Mouse (Mus musculus): ENCODE measurements at regions not wholly inside any gene's neighbourhood (a gene's known extent, or its start where the extent isn't known, plus 50 kb on each side); places are given as distances from the start of the nearest gene placed in this dataset.
A peak's percentile ranks its signal among the peaks of the same experiment; 100 is the strongest.
"Not testable (repeated sequence)": the region's sequence is repeated elsewhere in the genome, so short reads cannot be mapped to it uniquely, and the experiment has no call there.

GRCm38 (mm10) chr14:36155757-36156156, 61.0 kb downstream of the 4930474N05Rik start:
- DNase-seq = no peak

DNA sequence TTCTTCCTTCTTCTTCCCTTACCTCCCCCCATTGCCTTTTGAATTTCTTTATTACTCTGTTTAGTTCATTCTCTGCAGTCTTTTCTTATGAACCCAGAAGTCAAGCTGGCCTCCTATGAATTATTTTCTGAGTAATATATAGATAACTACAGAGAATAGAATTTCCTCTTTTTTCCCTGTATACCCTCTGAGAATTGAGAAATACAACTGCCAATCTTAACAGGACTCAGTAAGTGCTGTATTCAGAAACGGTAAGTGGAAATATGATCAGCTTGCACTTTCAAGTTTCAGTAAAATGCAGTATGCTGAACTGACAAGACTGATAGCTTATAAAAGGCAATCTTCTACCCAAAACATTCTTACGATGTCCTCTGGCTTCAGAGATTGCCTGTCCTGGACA, 61.5 kb downstream of the 4930474N05Rik start:
- no peak for DNase-seq

- DNase-seq = no peak
Measured at GRCm38 (mm10) chr14:36183701-36184100, 89.0 kb downstream of the 4930474N05Rik start.

- DNase-seq = no peak
Measured at GRCm38 (mm10) chr14:36196517-36196916, 101.8 kb downstream of the 4930474N05Rik start.

DNA sequence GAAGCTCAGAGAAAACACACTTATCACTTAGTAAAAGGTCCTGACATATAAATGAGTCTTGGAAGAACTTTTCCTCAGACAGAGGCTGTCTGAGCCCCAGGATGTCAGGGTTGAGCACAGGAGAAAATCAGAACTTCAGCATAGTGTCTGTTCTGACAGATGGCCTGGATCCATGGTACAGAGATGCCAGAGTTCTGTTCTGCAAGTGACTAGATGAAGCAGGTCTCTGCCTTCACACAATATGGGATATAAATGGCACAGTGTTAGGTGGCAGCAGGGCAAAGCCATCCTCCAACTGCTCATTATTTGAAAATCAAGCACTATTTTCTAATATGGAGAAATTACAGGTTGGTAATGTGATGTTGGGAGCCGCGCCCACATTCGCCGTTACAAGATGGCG, 103.7 kb downstream of the 4930474N05Rik start:
- no peak for DNase-seq

DNA sequence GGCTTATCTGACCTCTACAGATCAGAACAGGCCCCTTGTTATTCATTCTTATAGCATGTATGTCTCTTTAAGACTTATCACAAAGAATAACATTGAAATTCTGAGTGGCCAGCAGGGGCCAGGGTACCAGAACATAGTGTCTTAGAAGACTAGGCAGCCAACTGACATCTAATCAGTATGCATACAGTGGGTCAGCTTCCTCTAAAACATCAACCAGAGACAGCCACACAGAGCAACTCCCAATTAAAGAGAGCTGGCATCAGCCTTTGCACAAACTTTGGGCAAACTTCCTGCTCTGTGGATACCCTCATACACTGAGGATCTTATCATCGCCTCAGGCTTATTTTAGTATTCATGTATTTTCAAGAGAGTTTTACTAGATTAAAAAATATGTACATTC, 109.1 kb downstream of the 4930474N05Rik start:
- no peak for DNase-seq

DNA sequence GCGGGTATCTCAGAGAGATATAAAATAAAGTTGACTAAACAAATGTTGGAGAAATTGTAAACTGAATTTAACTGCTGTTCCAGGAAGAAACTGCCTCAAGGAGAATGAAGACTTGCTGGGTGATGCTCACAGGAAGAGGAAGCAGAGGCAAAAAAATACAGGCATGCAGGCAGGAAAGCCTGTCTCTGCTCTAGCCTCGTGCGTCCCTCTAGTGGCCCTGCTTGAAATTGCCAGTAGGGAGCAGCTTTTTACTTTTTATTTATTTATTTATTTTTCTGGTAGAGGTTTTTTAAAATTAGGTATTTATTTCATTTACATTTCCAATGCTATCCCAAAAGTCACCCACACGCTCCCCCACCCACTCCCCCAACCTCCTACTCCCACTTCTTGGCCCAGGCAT, 118.1 kb downstream of the 4930474N05Rik start:
- DNase-seq = peak in 1 of 2 experiments; percentile 18

- DNase-seq = no peak
Measured at GRCm38 (mm10) chr14:36245849-36246248, 151.1 kb downstream of the 4930474N05Rik start.

DNA sequence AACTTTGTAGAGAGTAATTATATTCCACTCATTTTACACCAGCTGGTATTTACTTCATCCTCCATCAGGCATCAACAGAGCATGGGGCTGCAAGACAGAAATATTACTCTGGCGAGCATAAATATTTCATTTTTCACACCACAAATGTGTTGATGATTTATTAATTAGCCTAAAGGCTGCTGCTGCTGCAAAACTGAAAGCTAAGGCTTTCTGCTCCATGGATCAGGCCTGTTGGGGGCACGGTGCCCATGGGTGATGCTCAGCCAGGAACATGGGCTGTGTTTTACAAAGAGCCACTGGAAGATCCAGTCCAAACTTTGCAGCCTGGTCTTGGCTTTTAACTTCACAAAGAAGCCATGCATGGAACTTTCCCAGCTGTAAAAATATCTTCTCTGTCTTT, 167.4 kb downstream of the 4930474N05Rik start:
- DNase-seq = no peak

DNA sequence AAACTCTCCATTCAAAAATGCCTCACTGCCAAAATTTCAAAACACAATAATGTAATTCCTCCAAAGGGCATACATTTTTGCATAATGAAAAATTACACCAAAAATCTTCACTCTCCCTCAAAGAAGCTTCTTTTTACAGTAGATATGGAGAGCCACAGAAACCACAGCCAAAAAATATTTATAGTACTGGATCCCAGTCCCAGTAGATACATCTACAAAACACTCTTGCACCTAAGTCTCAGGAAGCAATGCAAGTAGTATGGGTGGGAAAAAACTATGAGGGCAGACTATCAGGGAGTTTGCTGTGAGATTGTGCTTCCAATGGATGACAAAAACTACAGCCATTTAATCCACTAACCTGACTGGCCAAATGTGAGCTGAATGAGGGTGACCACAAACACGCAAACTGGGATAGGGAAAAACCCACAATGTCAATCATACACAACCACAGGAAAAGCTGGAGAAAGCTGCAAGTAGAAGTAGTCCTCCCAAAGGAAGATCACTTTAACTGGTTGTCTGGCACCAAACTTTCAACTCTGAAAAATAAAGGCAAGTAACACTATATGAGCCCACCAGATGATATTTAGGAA, 189.2 kb downstream of the 4930474N05Rik start:
- DNase-seq = no peak

- DNase-seq = no peak
Measured at GRCm38 (mm10) chr14:36288697-36289286, 194.1 kb downstream of the 4930474N05Rik start.

GRCm38 (mm10) chr14:36310324-36310723, 215.6 kb downstream of the 4930474N05Rik start:
- no peak for DNase-seq

DNA sequence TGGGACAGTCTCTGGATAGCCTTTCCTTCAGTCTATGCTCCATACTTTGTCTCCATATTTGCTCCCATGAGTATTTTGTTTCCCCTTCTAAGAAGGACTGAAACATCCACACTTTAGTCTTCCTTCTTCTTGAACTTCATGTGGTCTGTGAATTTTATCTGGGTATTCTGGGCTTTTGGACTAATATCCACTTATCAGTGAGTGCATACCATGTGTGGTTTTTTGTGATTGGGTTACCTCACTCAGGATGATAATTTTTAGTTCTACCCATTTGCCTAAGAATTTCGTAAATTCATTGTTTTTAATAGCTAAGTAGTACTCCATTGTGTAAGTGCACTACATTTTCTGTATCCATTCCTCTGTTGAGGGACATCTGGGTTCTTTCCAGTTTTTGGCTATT, 220.0 kb downstream of the 4930474N05Rik start:
- DNase-seq = not testable (repeated sequence)

DNA sequence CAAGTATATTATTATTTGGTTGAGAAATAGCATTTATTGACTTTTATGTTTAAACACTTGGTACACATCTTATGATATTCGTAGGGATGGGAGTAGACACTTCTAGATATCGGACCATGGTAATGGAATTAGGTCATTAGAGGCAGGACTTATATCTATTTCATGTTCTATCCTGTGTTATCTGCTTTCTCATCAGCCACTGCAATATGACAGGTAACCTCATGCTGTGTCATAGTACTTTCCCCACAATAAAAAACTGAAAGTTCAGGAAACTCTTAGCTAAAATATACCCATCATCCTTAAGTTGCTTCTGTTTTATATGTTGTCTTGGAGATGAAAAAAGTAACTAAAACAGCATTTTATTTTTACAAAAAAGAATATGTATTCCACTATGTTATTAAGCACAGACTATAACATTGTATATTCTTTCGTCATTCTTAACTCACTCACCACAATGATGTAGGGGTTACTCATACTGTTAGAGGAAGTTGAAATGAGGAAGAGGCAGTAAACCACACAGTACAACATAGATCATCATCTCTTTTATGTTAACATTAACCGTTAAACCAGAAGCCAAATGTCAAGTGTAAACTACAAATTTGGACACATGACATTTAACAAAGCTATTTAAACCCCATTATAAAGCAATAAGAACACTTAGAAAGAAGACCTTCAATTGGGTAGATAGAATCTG, 221.8 kb downstream of the 4930474N05Rik start:
- no peak for DNase-seq

GRCm38 (mm10) chr14:36328258-36328891, 233.7 kb downstream of the 4930474N05Rik start:
- no peak for DNase-seq

GRCm38 (mm10) chr14:36340832-36341231, 246.1 kb downstream of the 4930474N05Rik start:
- no peak for DNase-seq

Data from heart, adult 18-20 months (tissue).